Mouse (Mus musculus) testis, adult 2 months (tissue): ENCODE data around the gene Lrrc71. TPM values are rescaled to one million over a fixed set of nuclear protein-coding genes. Genes with fewer than 3 reads are reported as not detected.

Experiments used
- H3K27ac ChIP-seq: fragments of 200-500 bp; 2 replicates; pipeline ENCODE4 v1.5.1; 2012; ENCODE audit warnings: low read depth, low read length; ENCODE audit not compliant: control insufficient read depth, insufficient read depth
- H3K27me3 ChIP-seq: fragments of 200-500 bp; 2 replicates; pipeline ENCODE4 v1.6.1; 2012; ENCODE audit warnings: mild to moderate bottlenecking, low read length, moderate library complexity; ENCODE audit not compliant: control insufficient read depth, insufficient read depth
- H3K36me3 ChIP-seq: fragments of 200-500 bp; 2 replicates; pipeline ENCODE4 v1.6.1; 2012; ENCODE audit warnings: mild to moderate bottlenecking, low read length; ENCODE audit not compliant: control insufficient read depth, insufficient read depth
- H3K4me1 ChIP-seq: fragments of 200-500 bp; 2 replicates; pipeline ENCODE4 v1.6.1; 2012; ENCODE audit warnings: low read length; ENCODE audit not compliant: control insufficient read depth, insufficient read depth
- H3K4me3 ChIP-seq: fragments of 200-500 bp; 2 replicates; pipeline ENCODE4 v1.5.1; 2012; ENCODE audit warnings: low read depth, mild to moderate bottlenecking, low read length, moderate library complexity, mixed read lengths; ENCODE audit not compliant: control insufficient read depth
- CTCF ChIP-seq: fragments of 200-500 bp; IDR thresholded peaks from 2 replicates; pipeline ENCODE4 v1.5.1; 2012; ENCODE audit warnings: low read depth, mild to moderate bottlenecking, inconsistent platforms, low read length, moderate library complexity; ENCODE audit not compliant: control insufficient read depth, insufficient read depth, insufficient replicate concordance
- POLR2A ChIP-seq: fragments of 200-500 bp; IDR thresholded peaks from 2 replicates; pipeline ENCODE4 v1.6.1; 2012; ENCODE audit warnings: low read depth, mild to moderate bottlenecking, inconsistent platforms, low read length, moderate library complexity; ENCODE audit not compliant: control insufficient read depth
- polyA plus RNA-seq: library from polyadenylated mRNA; depleted of rRNA; stranded (reverse); fragments of >200 nt; gene quantifications from 2 replicates; pipeline ENCODE4 v1.2.3, GENCODE M21; 2012; rRNA removed

Lrrc71 gene
- 135 and 136 TPM in 2 replicates for polyA plus RNA-seq

DNA sequence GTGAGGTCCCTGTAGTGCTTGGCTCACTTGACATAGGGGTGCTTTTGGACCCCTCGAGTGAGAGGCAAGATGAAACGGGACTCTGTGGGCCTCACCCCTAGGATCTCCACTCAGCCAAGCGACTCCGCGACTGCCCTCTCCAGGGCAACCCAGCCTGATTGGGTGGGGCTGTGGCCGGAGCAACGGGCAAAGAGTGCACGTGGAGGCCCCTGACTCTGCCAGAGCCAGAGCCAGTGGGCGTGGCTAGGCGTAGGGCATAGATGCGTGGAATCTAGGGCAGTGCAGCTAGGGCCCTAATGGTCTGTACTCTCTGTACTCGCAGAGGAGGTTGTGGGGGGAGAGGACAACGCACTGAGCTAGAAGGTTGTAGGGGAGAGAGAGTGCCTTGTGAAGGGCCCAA lies at the start of gene Lrrc71:
Gene Lrrc71, minus strand, starts transcription at position 195 of the 400 bp plus-strand sequence.
- no peaks in the 10 kb centered on the region for H3K27me3 ChIP-seq
- H3K27ac ChIP-seq, result peak within 1 kb of the TSS; percentile 82
- H3K4me3 ChIP-seq, result peak within 1 kb of the TSS; percentile 88
- H3K36me3 ChIP-seq, result no peaks in the 10 kb centered on the region; the same call in 1 of the 2 replicates
- TF ChIP-seq CTCF (no peak), POLR2A (peak; percentile 81)
- H3K4me1 ChIP-seq, result peaks cover 17% of the 10 kb centered on the region

DNA sequence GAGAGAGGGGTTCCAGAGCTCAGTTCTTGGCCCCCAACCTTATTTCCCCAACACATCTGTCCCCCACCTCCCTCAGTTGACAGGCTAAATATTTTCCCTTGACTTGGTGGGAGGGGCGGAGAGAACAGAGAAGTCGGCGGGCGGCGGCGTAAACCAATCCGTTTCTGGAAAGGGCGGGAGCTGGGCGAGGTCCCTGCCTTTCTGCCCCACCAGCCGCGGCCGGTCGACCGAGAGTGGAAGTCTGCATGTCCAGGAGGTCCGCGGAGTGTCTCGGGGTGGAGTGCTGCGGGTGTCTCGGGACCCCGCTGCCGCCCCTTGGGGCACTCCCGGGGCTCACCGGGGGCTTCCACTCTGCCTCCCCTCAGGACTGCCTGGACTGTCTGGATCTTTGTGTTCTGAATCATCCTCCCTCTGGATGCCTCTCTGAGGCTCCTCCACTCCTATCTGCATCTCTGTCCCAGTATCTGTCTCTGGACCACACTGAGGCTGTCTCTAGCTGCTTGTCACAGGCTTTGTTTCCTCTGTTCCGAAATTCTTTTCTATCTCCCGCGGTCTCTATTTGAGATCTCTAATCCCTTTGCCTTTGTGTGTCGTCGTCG lies 48.4 kb upstream of the Lrrc71 start, which contains the start of gene Insrr:
Gene Insrr, plus strand, starts transcription at position 216 of the 599 bp plus-strand sequence.
- TF ChIP-seq POLR2A (no peak), CTCF (no peak)
- H3K4me1 ChIP-seq, result peaks cover 11% of the 10 kb centered on the region
- H3K36me3 ChIP-seq, result no peaks in the 10 kb centered on the region
- peaks cover 3% of the 10 kb centered on the region for H3K27me3 ChIP-seq
- H3K27ac ChIP-seq, result no peak within 1 kb of the TSS
- H3K4me3 ChIP-seq, result no peak within 1 kb of the TSS; the same call in 1 of the 2 replicates

DNA sequence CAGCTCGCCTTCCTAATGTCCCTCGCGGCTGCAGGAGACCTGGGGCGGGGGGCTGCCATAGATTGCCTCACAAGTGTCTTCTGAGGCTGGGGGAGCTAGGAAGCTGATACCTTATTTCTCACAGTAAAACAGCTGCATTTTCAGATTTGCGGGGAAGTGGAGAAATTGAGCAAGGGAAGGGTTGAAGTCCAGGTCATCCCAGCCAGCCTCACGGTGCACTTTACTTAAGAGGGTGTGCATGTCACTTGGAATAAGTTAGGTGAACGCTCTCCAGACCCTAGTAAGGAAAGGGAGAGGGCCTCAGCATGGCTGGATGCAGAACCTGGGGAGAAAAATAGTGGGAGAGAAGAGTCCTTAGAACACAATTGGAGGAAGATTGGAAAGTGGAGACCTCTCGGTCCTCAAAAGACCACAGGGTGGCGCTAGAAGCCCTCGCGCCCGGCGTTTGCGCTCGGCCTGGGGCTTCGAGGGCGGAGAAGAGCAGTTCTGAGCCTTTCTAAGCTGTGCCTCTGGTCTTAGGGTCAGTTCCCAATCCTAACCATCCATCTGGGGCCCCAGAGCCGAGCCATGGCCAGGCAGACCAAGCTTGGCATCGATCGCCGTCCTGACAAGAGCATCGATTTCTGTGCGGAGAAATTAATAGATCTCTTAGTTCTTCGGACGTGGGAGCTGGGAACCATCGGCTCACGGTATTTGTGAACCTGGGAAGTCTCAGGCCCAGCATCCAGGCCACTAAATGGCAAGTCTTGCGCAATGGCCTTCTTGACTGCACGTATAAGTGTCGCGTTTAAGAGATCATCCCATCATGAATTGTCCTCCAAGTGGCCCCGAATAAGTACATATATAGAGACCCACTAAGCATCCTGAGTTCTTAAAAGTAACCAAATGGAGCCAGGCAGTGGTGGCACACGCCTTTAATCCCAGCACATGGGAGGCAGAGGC lies 47.2 kb upstream of the Lrrc71 start:
- no peak overlapping the region for H3K27ac ChIP-seq
- no peaks in the 10 kb centered on the region for H3K36me3 ChIP-seq
- peaks cover 3% of the 10 kb centered on the region for H3K27me3 ChIP-seq
- TF ChIP-seq POLR2A, result no peak
- peak; percentile 39; the same call in 1 of the 2 replicates for TF ChIP-seq CTCF
- H3K4me3 ChIP-seq, result peak overlapping the region; percentile 7
- H3K4me1 ChIP-seq, result peaks cover 11% of the 10 kb centered on the region

DNA sequence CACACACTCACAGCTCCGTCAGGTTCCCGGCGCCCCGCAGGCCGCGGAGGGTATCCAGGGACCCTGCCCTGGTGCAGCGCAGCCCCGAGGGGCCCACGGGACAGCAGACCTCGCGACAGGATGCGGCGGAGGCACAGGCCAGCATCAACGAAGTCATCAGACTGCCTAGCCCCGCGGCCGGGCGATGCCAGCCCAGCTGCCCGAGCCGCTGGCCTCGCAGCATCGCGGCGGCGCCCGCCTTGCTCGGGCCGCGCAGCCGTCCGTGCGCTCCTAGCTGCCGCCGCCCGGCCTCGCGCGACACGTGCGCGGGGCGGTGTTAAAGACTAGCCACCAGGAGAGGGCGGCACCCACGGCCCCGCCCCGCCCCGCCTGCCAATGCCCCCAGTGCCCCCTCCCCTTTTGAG lies 46.5 kb upstream of the Lrrc71 start, which contains the start of gene Ntrk1:
Gene Ntrk1, minus strand, starts transcription at position 241 of the 404 bp plus-strand sequence.
- Histone ChIP-seq H3K27me3 (peaks cover 3% of the 10 kb centered on the region), H3K4me1 (peaks cover 10% of the 10 kb centered on the region), H3K36me3 (no peaks in the 10 kb centered on the region), H3K27ac (no peak within 1 kb of the TSS), H3K4me3 (peak within 1 kb of the TSS; percentile 19)
- TF ChIP-seq POLR2A, result no peak

DNA sequence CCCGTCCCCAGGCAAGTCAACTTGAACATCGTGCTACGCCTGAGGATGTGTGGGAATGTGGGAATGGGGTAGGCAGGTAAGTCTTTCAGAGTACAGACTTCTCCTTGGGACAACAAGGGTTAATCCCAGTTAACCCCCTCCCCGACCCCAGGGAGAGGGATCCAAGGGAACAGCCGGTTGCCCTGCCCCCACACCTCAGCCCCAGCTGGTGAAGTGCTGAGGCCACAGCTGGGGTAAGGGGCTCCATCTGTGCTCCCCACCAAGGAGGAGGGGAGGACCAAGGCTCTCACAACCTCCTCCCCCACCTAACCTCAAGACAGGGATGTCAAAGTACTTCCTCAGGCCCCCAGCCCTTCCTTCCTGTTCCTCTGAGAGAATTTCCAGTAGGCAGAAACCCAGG lies 41.3 kb upstream of the Lrrc71 start:
- no peaks in the 10 kb centered on the region for H3K36me3 ChIP-seq
- peaks cover 3% of the 10 kb centered on the region for H3K4me1 ChIP-seq
- no peak overlapping the region for H3K4me3 ChIP-seq
- H3K27ac ChIP-seq, result no peak overlapping the region
- TF ChIP-seq POLR2A (no peak), CTCF (no peak)
- no peaks in the 10 kb centered on the region for H3K27me3 ChIP-seq

DNA sequence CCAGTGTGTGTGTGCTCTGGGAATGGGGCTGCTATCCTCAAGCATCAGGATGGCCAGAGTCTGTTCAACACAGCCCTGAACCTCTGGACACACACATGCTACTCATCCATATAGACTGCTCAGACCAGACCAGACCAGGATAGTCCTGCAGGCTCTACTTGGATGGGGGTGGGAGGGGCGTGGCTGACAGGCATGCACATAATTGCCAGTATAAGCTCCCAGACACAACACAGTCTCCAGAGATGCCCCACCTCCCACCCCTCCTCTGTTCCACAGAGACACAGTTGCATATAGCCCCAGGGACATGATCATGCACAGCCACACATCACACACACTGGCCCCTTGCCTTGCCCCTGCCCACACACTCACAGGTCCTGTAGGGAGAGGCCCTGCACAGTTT lies 40.8 kb upstream of the Lrrc71 start:
- H3K4me1 ChIP-seq, result no peaks in the 10 kb centered on the region
- H3K27me3 ChIP-seq, result no peaks in the 10 kb centered on the region
- no peak overlapping the region for H3K4me3 ChIP-seq
- H3K27ac ChIP-seq, result no peak overlapping the region
- TF ChIP-seq CTCF (no peak), POLR2A (no peak)
- no peaks in the 10 kb centered on the region for H3K36me3 ChIP-seq

DNA sequence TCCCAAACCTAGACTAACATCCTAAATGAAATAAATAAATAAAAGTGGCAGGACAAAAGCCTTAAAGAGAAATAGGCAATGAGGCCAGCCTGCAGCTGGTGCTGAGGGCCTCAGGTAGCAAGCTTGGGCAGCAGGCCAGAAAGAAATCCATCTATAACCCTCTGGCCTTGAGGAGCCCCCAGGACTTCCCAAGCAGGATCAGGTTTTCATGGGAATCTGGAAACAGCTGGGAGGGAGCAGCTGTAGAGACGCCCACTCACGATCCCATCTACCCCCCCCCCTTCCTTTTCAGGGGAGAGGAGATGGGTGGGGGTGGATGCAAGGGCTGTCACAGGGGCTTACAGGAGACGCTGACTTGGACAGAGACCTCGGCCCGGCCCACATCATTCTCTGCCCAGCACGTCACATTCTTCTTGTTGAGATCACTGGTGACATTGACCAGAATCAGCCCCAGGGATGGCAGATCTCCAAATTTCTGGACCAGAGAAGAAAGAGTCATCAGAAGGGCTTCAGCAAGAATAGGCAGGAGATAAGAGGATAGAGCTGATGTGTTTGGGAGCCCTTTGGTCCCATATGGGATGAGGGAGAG lies 37.3 kb upstream of the Lrrc71 start:
- no peaks in the 10 kb centered on the region for H3K27me3 ChIP-seq
- H3K4me1 ChIP-seq, result no peaks in the 10 kb centered on the region; the same call in 1 of the 2 replicates
- H3K36me3 ChIP-seq, result no peaks in the 10 kb centered on the region
- no peak for TF ChIP-seq POLR2A
- TF ChIP-seq CTCF, result no peak
- no peak overlapping the region for H3K27ac ChIP-seq
- no peak overlapping the region for H3K4me3 ChIP-seq
